Mouse (Mus musculus) G1E (cell line): ENCODE measurements around the gene Galnt15. TPM values are rescaled to one million over a fixed set of nuclear protein-coding genes. Genes with fewer than 3 reads are reported as not detected.

Experiments used
- ATAC-seq: 2 replicates; pipeline ENCODE4 v1.8.0; 2016; ENCODE audit warnings: mild to moderate bottlenecking; ENCODE audit not compliant: insufficient number of reproducible peaks, poor library complexity, low FRiP score, severe bottlenecking; ENCODE audit errors: extremely low read depth
- DNase-seq: peaks from one replicate; pipeline ENCODE4 v3.0.0; 2012; ENCODE audit warnings: low spot score
- H3K27me3 ChIP-seq: 2 replicates; pipeline ENCODE4 v1.6.1; 2012; ENCODE audit warnings: mild to moderate bottlenecking, low read length, inconsistent platforms; ENCODE audit not compliant: insufficient read depth
- H3K36me3 ChIP-seq: replicated peaks from 2 replicates; pipeline ENCODE3; 2012; ENCODE audit warnings: mild to moderate bottlenecking, inconsistent platforms
- H3K4me1 ChIP-seq: 2 replicates; pipeline ENCODE4 v1.6.1; 2012; ENCODE audit warnings: low read depth, low read length, inconsistent platforms, mixed read lengths; ENCODE audit not compliant: insufficient read depth
- H3K4me3 ChIP-seq: 2 replicates; pipeline ENCODE4 v1.5.1; 2012; ENCODE audit warnings: low read depth, mild to moderate bottlenecking, inconsistent platforms, low read length, moderate library complexity, mixed read lengths
- H3K9me3 ChIP-seq: replicated peaks from 2 replicates; pipeline ENCODE4 v1.6.1; 2012; ENCODE audit warnings: inconsistent platforms
- CTCF ChIP-seq: IDR thresholded peaks from 2 replicates; pipeline ENCODE4 v1.5.1; 2012; ENCODE audit warnings: low read depth, low read length, inconsistent platforms, mixed read lengths
- GATA1 ChIP-seq: IDR thresholded peaks from 2 replicates; pipeline ENCODE4 v1.6.1; 2012; ENCODE audit warnings: borderline replicate concordance, low read length, inconsistent platforms, mixed read lengths
- GATA2 ChIP-seq: IDR thresholded peaks from 2 replicates; pipeline ENCODE4 v1.6.1; 2012; ENCODE audit warnings: low read depth, low read length, inconsistent platforms, borderline replicate concordance
- POLR2AphosphoS5 ChIP-seq: IDR thresholded peaks from 2 replicates; pipeline ENCODE4 v1.6.1; 2012; ENCODE audit warnings: low read depth, low read length, inconsistent platforms; ENCODE audit not compliant: insufficient replicate concordance
- TAL1 ChIP-seq: conservative IDR thresholded peaks from 2 replicates; pipeline ENCODE4 v1.6.1; 2012; ENCODE audit warnings: low read depth, low read length, inconsistent platforms, mixed read lengths
- polyA plus RNA-seq: library from polyadenylated mRNA; stranded (reverse); fragments of >175 nt; gene quantifications from 2 replicates; pipeline ENCODE4 v1.2.3, GENCODE M21; 2012
- total RNA-seq, 2 experiments: library from RNA; stranded (forward) in 1 of 2; stranded (reverse) in 1 of 2; fragments of 200-1000 nt in 1 of 2; fragments of >200 nt in 1 of 2; fragmentation: Nextera tagmentation in 1 of 2; gene quantifications; 2 replicates each; pipeline ENCODE4 v1.2.3; 2014 to 2017

Galnt15 gene
- total and polyA plus RNA-seq, 3 experiments, result 0.05 TPM; not detected in 2

GRCm38 (mm10) chr14:32105663-32106062, 76.9 kb downstream of the Galnt15 start:
- H3K4me1 ChIP-seq, result peaks cover 22% of the 10 kb centered on the region
- peak; percentile 60 for DNase-seq
- peak overlapping the region; percentile 20; the same call in 1 of the 2 replicates for H3K4me3 ChIP-seq
- peak; percentile 77 for ATAC-seq
- TF ChIP-seq CTCF, result no peak
- no peak for TF ChIP-seq GATA2
- no peak for TF ChIP-seq POLR2AphosphoS5
- no peak for TF ChIP-seq GATA1
- no peak for TF ChIP-seq TAL1
- peaks cover 38% of the 10 kb centered on the region for H3K36me3 ChIP-seq
- H3K27me3 ChIP-seq, result no peaks in the 10 kb centered on the region
- no peaks in the 10 kb centered on the region for H3K9me3 ChIP-seq

- DNase-seq (no peak), ATAC-seq (no peak)
- Histone ChIP-seq H3K4me3 (no peak overlapping the region), H3K9me3 (no peaks in the 10 kb centered on the region), H3K4me1 (peaks cover 22% of the 10 kb centered on the region), H3K27me3 (no peaks in the 10 kb centered on the region), H3K36me3 (peaks cover 29% of the 10 kb centered on the region)
- TF ChIP-seq CTCF (no peak), TAL1 (no peak), GATA1 (no peak), POLR2AphosphoS5 (no peak), GATA2 (no peak)
Observed at GRCm38 (mm10) chr14:32106911-32107310, 78.1 kb downstream of the Galnt15 start.

Other genes starting within 250 kb of the Galnt15 start
- 33.9 and 40.9 TPM in 2 replicates for gene Ankrd28, start 198.3 kb upstream of the Galnt15 start, total RNA-seq (2014; fragmentation: Nextera tagmentation)
- gene Ankrd28, start 198.3 kb upstream of the Galnt15 start, total RNA-seq (2017), result 66.9 and 69.4 TPM in 2 replicates
- 2.6 and 3.2 TPM in 2 replicates for gene Ankrd28, start 198.3 kb upstream of the Galnt15 start, polyA plus RNA-seq
- gene Oxnad1, start 56.4 kb downstream of the Galnt15 start, total RNA-seq (2014; fragmentation: Nextera tagmentation), result 28.3 and 36.0 TPM in 2 replicates
- gene Oxnad1, start 56.4 kb downstream of the Galnt15 start, total RNA-seq (2017), result 53.5 and 61.3 TPM in 2 replicates
- 8.1 and 13.0 TPM in 2 replicates for gene Oxnad1, start 56.4 kb downstream of the Galnt15 start, polyA plus RNA-seq
- gene Dph3, start 56.7 kb downstream of the Galnt15 start, total RNA-seq (2014; fragmentation: Nextera tagmentation), result 68.0 and 88.7 TPM in 2 replicates
- 67.3 and 70.3 TPM in 2 replicates for gene Dph3, start 56.7 kb downstream of the Galnt15 start, total RNA-seq (2017)
- gene Dph3, start 56.7 kb downstream of the Galnt15 start, polyA plus RNA-seq, result 17.5 and 26.1 TPM in 2 replicates
- gene Msmb, start 113.0 kb downstream of the Galnt15 start, total RNA-seq (2014; fragmentation: Nextera tagmentation), result 2.1 TPM in 1 of 2 replicates, not detected in the other
- 0.41 and 0.44 TPM in 2 replicates for gene Msmb, start 113.0 kb downstream of the Galnt15 start, total RNA-seq (2017)
- not detected in 2 replicates for gene Msmb, start 113.0 kb downstream of the Galnt15 start, polyA plus RNA-seq
- 197 and 228 TPM in 2 replicates for gene Ncoa4, start 130.9 kb downstream of the Galnt15 start, total RNA-seq (2014; fragmentation: Nextera tagmentation)
- gene Ncoa4, start 130.9 kb downstream of the Galnt15 start, total RNA-seq (2017), result 256 and 288 TPM in 2 replicates
- gene Ncoa4, start 130.9 kb downstream of the Galnt15 start, polyA plus RNA-seq, result 6.6 and 6.8 TPM in 2 replicates
- 349 and 453 TPM in 2 replicates for gene Timm23, start 172.9 kb downstream of the Galnt15 start, total RNA-seq (2014; fragmentation: Nextera tagmentation)
- 229 and 240 TPM in 2 replicates for gene Timm23, start 172.9 kb downstream of the Galnt15 start, total RNA-seq (2017)
- 468 and 573 TPM in 2 replicates for gene Timm23, start 172.9 kb downstream of the Galnt15 start, polyA plus RNA-seq
- gene Parg, start 173.0 kb downstream of the Galnt15 start, total RNA-seq (2014; fragmentation: Nextera tagmentation), result 74.7 and 97.6 TPM in 2 replicates
- gene Parg, start 173.0 kb downstream of the Galnt15 start, total RNA-seq (2017), result 105 and 123 TPM in 2 replicates
- gene Parg, start 173.0 kb downstream of the Galnt15 start, polyA plus RNA-seq, result 33.1 and 33.9 TPM in 2 replicates